Mouse (Mus musculus) kidney, embryonic 14.5 days (tissue): ENCODE data around the gene Tex52. TPM values are rescaled to one million over a fixed set of nuclear protein-coding genes. Genes with fewer than 3 reads are reported as not detected.
"Not testable (repeated sequence)": the region's sequence is repeated elsewhere in the genome, so short reads cannot be mapped to it uniquely, and the experiment has no call there.

Source experiments
- ATAC-seq: fragments of 200-750 bp; cut with Nextera tagmentation; 2 replicates; pipeline ENCODE4 v1.8.0; 2017; ENCODE audit warnings: moderate number of reproducible peaks, mild to moderate bottlenecking, moderate TSS enrichment, moderate library complexity; ENCODE audit not compliant: low FRiP score, low TSS enrichment
- H3K27ac ChIP-seq: fragments of 300-500 bp; sonication (generic); 2 replicates; pipeline ENCODE4 v1.5.1; 2014; ENCODE audit warnings: low read depth, mild to moderate bottlenecking, low read length, moderate library complexity, mixed read lengths
- H3K27me3 ChIP-seq: fragments of 300-500 bp; sonication (generic); 2 replicates; pipeline ENCODE4 v1.6.1; 2014; ENCODE audit warnings: mild to moderate bottlenecking, low read length; ENCODE audit not compliant: control insufficient read depth, insufficient read depth
- H3K36me3 ChIP-seq: fragments of 300-500 bp; sonication (generic); 2 replicates; pipeline ENCODE4 v1.6.1; 2014; ENCODE audit warnings: low read length, mixed read lengths; ENCODE audit not compliant: control insufficient read depth, insufficient read depth
- H3K4me1 ChIP-seq: fragments of 300-500 bp; sonication (generic); 2 replicates; pipeline ENCODE4 v1.6.1; 2014; ENCODE audit warnings: low read length, mixed read lengths; ENCODE audit not compliant: control insufficient read depth, insufficient read depth
- H3K4me2 ChIP-seq: fragments of 300-500 bp; sonication (generic); replicated peaks from 2 replicates; pipeline ENCODE4 v1.6.1; 2014; ENCODE audit warnings: low read depth, mild to moderate bottlenecking, low read length
- H3K4me3 ChIP-seq: fragments of 300-500 bp; sonication (generic); 2 replicates; pipeline ENCODE4 v1.5.1; 2014; ENCODE audit warnings: mild to moderate bottlenecking, low read length
- H3K9ac ChIP-seq: fragments of 300-500 bp; sonication (generic); 2 replicates; pipeline ENCODE4 v1.6.1; 2014; ENCODE audit warnings: low read depth, mild to moderate bottlenecking, low read length, moderate library complexity
- H3K9me3 ChIP-seq: fragments of 300-500 bp; sonication (generic); 2 replicates; pipeline ENCODE4 v1.6.1; 2016; ENCODE audit warnings: low read length; ENCODE audit not compliant: control insufficient read depth
- WGBS: fragments of 180-500 bp; shearing (Covaris S2); extraction: QIAGEN DNeasy Blood & Tissue Kit; methylation state at CpG from one replicate; pipeline ENCODE4 v1.1.7; 2014; 5-methylcytosine and 5-hydroxymethylcytosine counted together
- polyA plus RNA-seq: library from polyadenylated mRNA; unstranded; fragments of >200 nt; fragmentation: Nextera tagmentation; extraction: Ambion mirVana; gene quantifications from 2 replicates; pipeline ENCODE4 v1.2.1, GENCODE M21; 2014

The Tex52 gene
- polyA plus RNA-seq, 1 experiment from 2014 or later = 0.26 TPM

- Histone ChIP-seq H3K9ac (no peak overlapping the region), H3K4me2 (no peak overlapping the region), H3K27ac (no peak overlapping the region), H3K27me3 (no peaks in the 10 kb centered on the region), H3K4me3 (no peak overlapping the region), H3K36me3 (peaks cover 92% of the 10 kb centered on the region), H3K9me3 (no peaks in the 10 kb centered on the region), H3K4me1 (no peaks in the 10 kb centered on the region)
- ATAC-seq = no peak
- 94% methylated on average over 5 of the region's 5 CpGs for WGBS
These were observed 5.2 kb upstream of the Tex52 start for GRCm38 (mm10) chr6:128370040-128370439.

- Histone ChIP-seq H3K27ac (no peak overlapping the region), H3K4me3 (no peak overlapping the region), H3K4me2 (no peak overlapping the region), H3K9me3 (no peaks in the 10 kb centered on the region), H3K4me1 (no peaks in the 10 kb centered on the region), H3K9ac (no peak overlapping the region), H3K36me3 (peaks cover 42% of the 10 kb centered on the region), H3K27me3 (no peaks in the 10 kb centered on the region)
- ATAC-seq = no peak
- WGBS = 94% methylated on average over 17 of the region's 17 CpGs
These were observed 1.3 kb downstream of the Tex52 start for GRCm38 (mm10) chr6:128376371-128377085.

- Histone ChIP-seq H3K4me3 (no peak overlapping the region), H3K27me3 (no peaks in the 10 kb centered on the region), H3K27ac (no peak overlapping the region), H3K36me3 (peaks cover 11% of the 10 kb centered on the region; the same call in 1 of the 2 replicates), H3K9me3 (no peaks in the 10 kb centered on the region), H3K4me2 (no peak overlapping the region), H3K9ac (no peak overlapping the region), H3K4me1 (no peaks in the 10 kb centered on the region)
- 83% methylated on average over 16 of the region's 16 CpGs for WGBS
- ATAC-seq = no peak
These were observed 4.4 kb downstream of the Tex52 start for GRCm38 (mm10) chr6:128379636-128380035.

GRCm38 (mm10) chr6:128380594-128381167 is 5.4 kb downstream of the Tex52 start:
- not testable (repeated sequence) for H3K4me2 ChIP-seq, H3K9me3 ChIP-seq, H3K27me3 ChIP-seq, H3K9ac ChIP-seq, H3K27ac ChIP-seq, H3K4me3 ChIP-seq, H3K4me1 ChIP-seq, ATAC-seq, H3K36me3 ChIP-seq
- WGBS = 73% methylated on average over 1 of the region's 1 CpGs

GRCm38 (mm10) chr6:128381254-128381653 is 6.0 kb downstream of the Tex52 start:
- Histone ChIP-seq H3K4me2 (no peak overlapping the region), H3K27ac (no peak overlapping the region), H3K36me3 (peaks cover 2% of the 10 kb centered on the region; the same call in 1 of the 2 replicates), H3K9me3 (no peaks in the 10 kb centered on the region), H3K4me3 (no peak overlapping the region), H3K27me3 (no peaks in the 10 kb centered on the region), H3K9ac (no peak overlapping the region), H3K4me1 (no peaks in the 10 kb centered on the region)
- ATAC-seq = no peak
- 74% methylated on average over 3 of the region's 3 CpGs for WGBS

GRCm38 (mm10) chr6:128383752-128384151 is 8.5 kb downstream of the Tex52 start:
- WGBS = 63% methylated on average over 7 of the region's 7 CpGs
- Histone ChIP-seq H3K4me2 (no peak overlapping the region), H3K27ac (no peak overlapping the region), H3K9me3 (no peaks in the 10 kb centered on the region), H3K9ac (no peak overlapping the region), H3K36me3 (no peaks in the 10 kb centered on the region), H3K4me3 (no peak overlapping the region), H3K27me3 (no peaks in the 10 kb centered on the region), H3K4me1 (no peaks in the 10 kb centered on the region)
- ATAC-seq = no peak

GRCm38 (mm10) chr6:128385026-128385425 is 9.8 kb downstream of the Tex52 start:
- WGBS = 43% methylated on average over 1 of the region's 1 CpGs
- no peak for ATAC-seq
- H3K9ac ChIP-seq = no peak overlapping the region
- H3K4me2 ChIP-seq = no peak overlapping the region
- no peaks in the 10 kb centered on the region for H3K9me3 ChIP-seq
- no peak overlapping the region for H3K4me3 ChIP-seq
- H3K27me3 ChIP-seq = no peaks in the 10 kb centered on the region
- H3K4me1 ChIP-seq = no peaks in the 10 kb centered on the region
- H3K36me3 ChIP-seq = no peaks in the 10 kb centered on the region
- no peak overlapping the region for H3K27ac ChIP-seq

- H3K27ac ChIP-seq = no peak overlapping the region
- H3K9ac ChIP-seq = no peak overlapping the region
- H3K9me3 ChIP-seq = no peaks in the 10 kb centered on the region
- ATAC-seq = no peak
- no peak overlapping the region for H3K4me3 ChIP-seq
- H3K36me3 ChIP-seq = no peaks in the 10 kb centered on the region
- no peaks in the 10 kb centered on the region for H3K4me1 ChIP-seq
- H3K27me3 ChIP-seq = no peaks in the 10 kb centered on the region
- 84% methylated on average over 1 of the region's 1 CpGs for WGBS
- no peak overlapping the region for H3K4me2 ChIP-seq
These were observed 13.9 kb downstream of the Tex52 start for GRCm38 (mm10) chr6:128389185-128389584.

- no peaks in the 10 kb centered on the region for H3K9me3 ChIP-seq
- no peaks in the 10 kb centered on the region for H3K36me3 ChIP-seq
- no peaks in the 10 kb centered on the region for H3K27me3 ChIP-seq
- H3K4me1 ChIP-seq = no peaks in the 10 kb centered on the region
- ATAC-seq = no peak
- no peak overlapping the region for H3K27ac ChIP-seq
- 56% methylated on average over 1 of the region's 1 CpGs for WGBS
- no peak overlapping the region for H3K4me2 ChIP-seq
- H3K4me3 ChIP-seq = no peak overlapping the region
- H3K9ac ChIP-seq = no peak overlapping the region
These were observed 15.4 kb downstream of the Tex52 start for GRCm38 (mm10) chr6:128390683-128391082.
